Mouse (Mus musculus): ENCODE results near the gene Rhox3a2. TPM values are rescaled to one million over a fixed set of nuclear protein-coding genes. Genes with fewer than 3 reads are reported as not detected.

The Rhox3a2 gene
- not detected for polyA plus RNA-seq (2014; fragmentation: Illumina TruSeq; extraction: RNeasy Lipid Tissue Mini Kit (QIAGEN cat#74804); ENCODE audit: low read depth, low replicate concordance)

GRCm38 (mm10) chrX:37379728-37380127 is at the start of gene Rhox3a2:
TSS of gene Rhox3a2 (plus strand) at chrX:37380028.

GRCm38 (mm10) chrX:37390548-37390947 is 10.7 kb downstream of the Rhox3a2 start, which contains the start of gene Rhox4a2:
TSS of gene Rhox4a2 (plus strand) at chrX:37390848.

GRCm38 (mm10) chrX:37411767-37412166 is 31.9 kb downstream of the Rhox3a2 start, which contains the start of gene Rhox2b:
TSS of gene Rhox2b (plus strand) at chrX:37412067.

DNA sequence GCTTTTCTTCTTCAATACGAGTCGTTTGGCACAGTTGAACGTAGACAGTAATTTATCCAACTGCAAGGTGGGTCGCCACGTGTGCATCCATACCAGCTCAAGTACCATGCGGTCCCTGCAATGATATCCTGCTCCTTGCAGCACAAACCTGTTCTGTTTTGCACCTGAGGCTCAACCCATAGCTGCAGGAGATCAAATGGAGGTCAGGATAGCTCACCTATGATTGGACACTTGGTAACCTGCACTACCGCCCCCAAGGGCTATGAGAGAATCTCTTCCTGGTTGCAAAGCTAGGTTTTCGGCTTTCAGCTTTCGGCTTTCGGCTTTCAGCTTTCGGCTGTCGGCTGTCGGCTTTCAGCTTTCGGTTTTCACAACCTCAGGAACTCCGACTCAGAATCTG is 52.4 kb downstream of the Rhox3a2 start, which contains the start of gene Rhox4b:
TSS of gene Rhox4b (plus strand) at position 301 of the 400 bp plus-strand sequence.

Other genes starting within 250 kb of the Rhox3a2 start
- gene Akap14, start 211.2 kb upstream of the Rhox3a2 start, polyA plus RNA-seq (2014; fragmentation: Illumina TruSeq; extraction: RNeasy Lipid Tissue Mini Kit (QIAGEN cat#74804); ENCODE audit: low read depth, low replicate concordance): not detected
- 1,300 TPM for gene Ndufa1, start 188.9 kb upstream of the Rhox3a2 start, polyA plus RNA-seq (2014; fragmentation: Illumina TruSeq; extraction: RNeasy Lipid Tissue Mini Kit (QIAGEN cat#74804); ENCODE audit: low read depth, low replicate concordance)
- 3.8 TPM for gene Rnf113a1, start 188.8 kb upstream of the Rhox3a2 start, polyA plus RNA-seq (2014; fragmentation: Illumina TruSeq; extraction: RNeasy Lipid Tissue Mini Kit (QIAGEN cat#74804); ENCODE audit: low read depth, low replicate concordance)
- not detected for gene Gm9, start 169.0 kb upstream of the Rhox3a2 start, polyA plus RNA-seq (2014; fragmentation: Illumina TruSeq; extraction: RNeasy Lipid Tissue Mini Kit (QIAGEN cat#74804); ENCODE audit: low read depth, low replicate concordance)
- not detected for gene Rhox1, start 157.8 kb upstream of the Rhox3a2 start, polyA plus RNA-seq (2014; fragmentation: Illumina TruSeq; extraction: RNeasy Lipid Tissue Mini Kit (QIAGEN cat#74804); ENCODE audit: low read depth, low replicate concordance)
- gene Rhox2a, start 135.1 kb upstream of the Rhox3a2 start, polyA plus RNA-seq (2014; fragmentation: Illumina TruSeq; extraction: RNeasy Lipid Tissue Mini Kit (QIAGEN cat#74804); ENCODE audit: low read depth, low replicate concordance): not detected
- gene Rhox3a, start 130.1 kb upstream of the Rhox3a2 start, polyA plus RNA-seq (2014; fragmentation: Illumina TruSeq; extraction: RNeasy Lipid Tissue Mini Kit (QIAGEN cat#74804); ENCODE audit: low read depth, low replicate concordance): not detected
- gene Rhox4a, start 114.7 kb upstream of the Rhox3a2 start, polyA plus RNA-seq (2014; fragmentation: Illumina TruSeq; extraction: RNeasy Lipid Tissue Mini Kit (QIAGEN cat#74804); ENCODE audit: low read depth, low replicate concordance): not detected
- not detected for gene Rhox4a2, start 10.8 kb downstream of the Rhox3a2 start, polyA plus RNA-seq (2014; fragmentation: Illumina TruSeq; extraction: RNeasy Lipid Tissue Mini Kit (QIAGEN cat#74804); ENCODE audit: low read depth, low replicate concordance)
- gene Rhox2b, start 32.0 kb downstream of the Rhox3a2 start, polyA plus RNA-seq (2014; fragmentation: Illumina TruSeq; extraction: RNeasy Lipid Tissue Mini Kit (QIAGEN cat#74804); ENCODE audit: low read depth, low replicate concordance): not detected
- not detected for gene Rhox4b, start 52.5 kb downstream of the Rhox3a2 start, polyA plus RNA-seq (2014; fragmentation: Illumina TruSeq; extraction: RNeasy Lipid Tissue Mini Kit (QIAGEN cat#74804); ENCODE audit: low read depth, low replicate concordance)
- gene Rhox2c, start 73.7 kb downstream of the Rhox3a2 start, polyA plus RNA-seq (2014; fragmentation: Illumina TruSeq; extraction: RNeasy Lipid Tissue Mini Kit (QIAGEN cat#74804); ENCODE audit: low read depth, low replicate concordance): not detected
- gene Rhox3c, start 78.6 kb downstream of the Rhox3a2 start, polyA plus RNA-seq (2014; fragmentation: Illumina TruSeq; extraction: RNeasy Lipid Tissue Mini Kit (QIAGEN cat#74804); ENCODE audit: low read depth, low replicate concordance): not detected
- not detected for gene Rhox4c, start 100.3 kb downstream of the Rhox3a2 start, polyA plus RNA-seq (2014; fragmentation: Illumina TruSeq; extraction: RNeasy Lipid Tissue Mini Kit (QIAGEN cat#74804); ENCODE audit: low read depth, low replicate concordance)
- gene Rhox2d, start 113.4 kb downstream of the Rhox3a2 start, polyA plus RNA-seq (2014; fragmentation: Illumina TruSeq; extraction: RNeasy Lipid Tissue Mini Kit (QIAGEN cat#74804); ENCODE audit: low read depth, low replicate concordance): not detected
- gene Rhox4d, start 134.3 kb downstream of the Rhox3a2 start, polyA plus RNA-seq (2014; fragmentation: Illumina TruSeq; extraction: RNeasy Lipid Tissue Mini Kit (QIAGEN cat#74804); ENCODE audit: low read depth, low replicate concordance): not detected
- gene Rhox2e, start 150.4 kb downstream of the Rhox3a2 start, polyA plus RNA-seq (2014; fragmentation: Illumina TruSeq; extraction: RNeasy Lipid Tissue Mini Kit (QIAGEN cat#74804); ENCODE audit: low read depth, low replicate concordance): not detected
- not detected for gene Rhox3e, start 162.0 kb downstream of the Rhox3a2 start, polyA plus RNA-seq (2014; fragmentation: Illumina TruSeq; extraction: RNeasy Lipid Tissue Mini Kit (QIAGEN cat#74804); ENCODE audit: low read depth, low replicate concordance)
- not detected for gene Rhox4e, start 177.4 kb downstream of the Rhox3a2 start, polyA plus RNA-seq (2014; fragmentation: Illumina TruSeq; extraction: RNeasy Lipid Tissue Mini Kit (QIAGEN cat#74804); ENCODE audit: low read depth, low replicate concordance)
- gene Rhox2f, start 191.4 kb downstream of the Rhox3a2 start, polyA plus RNA-seq (2014; fragmentation: Illumina TruSeq; extraction: RNeasy Lipid Tissue Mini Kit (QIAGEN cat#74804); ENCODE audit: low read depth, low replicate concordance): not detected
- not detected for gene Rhox3f, start 201.0 kb downstream of the Rhox3a2 start, polyA plus RNA-seq (2014; fragmentation: Illumina TruSeq; extraction: RNeasy Lipid Tissue Mini Kit (QIAGEN cat#74804); ENCODE audit: low read depth, low replicate concordance)
- not detected for gene Rhox4f, start 227.7 kb downstream of the Rhox3a2 start, polyA plus RNA-seq (2014; fragmentation: Illumina TruSeq; extraction: RNeasy Lipid Tissue Mini Kit (QIAGEN cat#74804); ENCODE audit: low read depth, low replicate concordance)
- not detected for gene Rhox3g, start 248.6 kb downstream of the Rhox3a2 start, polyA plus RNA-seq (2014; fragmentation: Illumina TruSeq; extraction: RNeasy Lipid Tissue Mini Kit (QIAGEN cat#74804); ENCODE audit: low read depth, low replicate concordance)